Mouse (Mus musculus): ENCODE measurements around the gene H2-T3. TPM values are rescaled to one million over a fixed set of nuclear protein-coding genes. Genes with fewer than 3 reads are reported as not detected.
A peak's percentile ranks its signal among the peaks of the same experiment; 100 is the strongest.
"Not testable (repeated sequence)": the region's sequence is repeated elsewhere in the genome, so short reads cannot be mapped to it uniquely, and the experiment has no call there.

Gene H2-T3
- polyA plus RNA-seq, 1 experiment, result not detected

- no peak for DNase-seq
- no peak for TF ChIP-seq POLR2A (IDR thresholded peaks at IDR 0.05; ENCODE audit: borderline replicate concordance, extremely low read depth, low read depth, low read length)
- TF ChIP-seq CTCF (IDR thresholded peaks at IDR 0.05; ENCODE audit: insufficient read depth, low read length), result no peak
- 50% methylated on average over 3 of the region's 3 CpGs for WGBS
- Histone ChIP-seq H3K4me1 (ENCODE audit: control insufficient read depth, insufficient read depth, low read length) (no peaks in the 10 kb centered on the region), H3K4me3 (replicated peaks; ENCODE audit: extremely low read depth, low read depth, low read length) (no peak overlapping the region)
Measured at GRCm38 (mm10) chr17:36187540-36187939, 2.5 kb downstream of the H2-T3 start.

- 73% methylated on average over 12 of the region's 12 CpGs for WGBS
- no peak for DNase-seq
- Histone ChIP-seq H3K4me3 (replicated peaks; ENCODE audit: extremely low read depth, low read depth, low read length) (no peak overlapping the region), H3K4me1 (ENCODE audit: control insufficient read depth, insufficient read depth, low read length) (no peaks in the 10 kb centered on the region)
- TF ChIP-seq POLR2A (IDR thresholded peaks at IDR 0.05; ENCODE audit: borderline replicate concordance, extremely low read depth, low read depth, low read length) (no peak), CTCF (IDR thresholded peaks at IDR 0.05; ENCODE audit: insufficient read depth, low read length) (no peak)
Measured at GRCm38 (mm10) chr17:36182212-36182611, 7.9 kb downstream of the H2-T3 start.

- H3K4me1 ChIP-seq (ENCODE audit: control insufficient read depth, insufficient read depth, low read length); DNase-seq; H3K4me3 ChIP-seq (replicated peaks; ENCODE audit: extremely low read depth, low read depth, low read length): not testable (repeated sequence)
- 10% methylated on average over 10 of the region's 10 CpGs for WGBS
Measured at GRCm38 (mm10) chr17:36179446-36179845, 10.6 kb downstream of the H2-T3 start.

GRCm38 (mm10) chr17:36178938-36179337 is 11.1 kb downstream of the H2-T3 start:
- not testable (repeated sequence) for H3K4me1 ChIP-seq (ENCODE audit: control insufficient read depth, insufficient read depth, low read length); H3K4me3 ChIP-seq (replicated peaks; ENCODE audit: extremely low read depth, low read depth, low read length)
- peak; percentile 23 for DNase-seq
- WGBS, result under 1% methylated on average over 40 of the region's 40 CpGs

- not testable (repeated sequence) for H3K4me1 ChIP-seq (ENCODE audit: control insufficient read depth, insufficient read depth, low read length); H3K4me3 ChIP-seq (replicated peaks; ENCODE audit: extremely low read depth, low read depth, low read length); DNase-seq
- no CpG with 5 or more reads among the region's 2 CpGs for WGBS
Measured at GRCm38 (mm10) chr17:36176132-36176531, 14.0 kb downstream of the H2-T3 start.

- Histone ChIP-seq H3K4me3 (replicated peaks; ENCODE audit: extremely low read depth, low read depth, low read length) (no peak overlapping the region), H3K4me1 (ENCODE audit: control insufficient read depth, insufficient read depth, low read length) (no peaks in the 10 kb centered on the region)
- TF ChIP-seq CTCF (IDR thresholded peaks at IDR 0.05; ENCODE audit: insufficient read depth, low read length) (no peak), POLR2A (IDR thresholded peaks at IDR 0.05; ENCODE audit: borderline replicate concordance, extremely low read depth, low read depth, low read length) (no peak)
- WGBS, result 22% methylated on average over 1 of the region's 1 CpGs
- no peak for DNase-seq
Measured at GRCm38 (mm10) chr17:36170287-36170814, 19.7 kb downstream of the H2-T3 start.

GRCm38 (mm10) chr17:36169753-36170152 is 20.3 kb downstream of the H2-T3 start:
- no peak for DNase-seq
- no peak overlapping the region for H3K4me3 ChIP-seq (replicated peaks; ENCODE audit: extremely low read depth, low read depth, low read length)

GRCm38 (mm10) chr17:36169094-36169493 is 21.0 kb downstream of the H2-T3 start:
- not testable (repeated sequence) for DNase-seq; H3K4me3 ChIP-seq (replicated peaks; ENCODE audit: extremely low read depth, low read depth, low read length); H3K4me1 ChIP-seq (ENCODE audit: control insufficient read depth, insufficient read depth, low read length)
- WGBS, result 62% methylated on average over 1 of the region's 1 CpGs

More at GRCm38 (mm10) chr17:36169753-36170152, 20.3 kb downstream of the H2-T3 start:
- TF ChIP-seq POLR2A (IDR thresholded peaks at IDR 0.05; ENCODE audit: borderline replicate concordance, extremely low read depth, low read depth, low read length) (no peak), CTCF (IDR thresholded peaks at IDR 0.05; ENCODE audit: insufficient read depth, low read length) (no peak)
- H3K4me1 ChIP-seq (ENCODE audit: control insufficient read depth, insufficient read depth, low read length), result no peaks in the 10 kb centered on the region

- no peaks in the 10 kb centered on the region for H3K4me1 ChIP-seq (ENCODE audit: control insufficient read depth, insufficient read depth, low read length)
- DNase-seq, result no peak
- 3% methylated on average over 63 of the region's 63 CpGs for WGBS
- TF ChIP-seq POLR2A (IDR thresholded peaks at IDR 0.05; ENCODE audit: borderline replicate concordance, extremely low read depth, low read depth, low read length) (no peak), CTCF (IDR thresholded peaks at IDR 0.05; ENCODE audit: insufficient read depth, low read length) (no peak)
- H3K4me3 ChIP-seq (replicated peaks; ENCODE audit: extremely low read depth, low read depth, low read length), result peak within 1 kb of the TSS; percentile 83
Measured at GRCm38 (mm10) chr17:36168039-36168652, 21.9 kb downstream of the H2-T3 start, which contains the start of gene Gm8909. Gm8909 (minus strand) TSS chr17:36168537.

- peak; percentile 33 for DNase-seq
- TF ChIP-seq POLR2A (IDR thresholded peaks at IDR 0.05; ENCODE audit: borderline replicate concordance, extremely low read depth, low read depth, low read length) (no peak), CTCF (IDR thresholded peaks at IDR 0.05; ENCODE audit: insufficient read depth, low read length) (no peak)
- Histone ChIP-seq H3K4me1 (ENCODE audit: control insufficient read depth, insufficient read depth, low read length) (no peaks in the 10 kb centered on the region), H3K4me3 (replicated peaks; ENCODE audit: extremely low read depth, low read depth, low read length) (peak overlapping the region; percentile 83)
- WGBS, result 1% methylated on average over 51 of the region's 51 CpGs
Measured at GRCm38 (mm10) chr17:36167306-36168038, 22.6 kb downstream of the H2-T3 start.

- not testable (repeated sequence) for DNase-seq; H3K4me1 ChIP-seq (ENCODE audit: control insufficient read depth, insufficient read depth, low read length); H3K4me3 ChIP-seq (replicated peaks; ENCODE audit: extremely low read depth, low read depth, low read length)
- WGBS, result 28% methylated on average over 2 of the region's 2 CpGs
Measured at GRCm38 (mm10) chr17:36166901-36167300, 23.2 kb downstream of the H2-T3 start.
